Mouse (Mus musculus): ENCODE results near the gene Vasn. TPM values are rescaled to one million over a fixed set of nuclear protein-coding genes. Genes with fewer than 3 reads are reported as not detected.

The Vasn gene
- total RNA-seq, 2 experiments from 2014 or later, result not detected

DNA sequence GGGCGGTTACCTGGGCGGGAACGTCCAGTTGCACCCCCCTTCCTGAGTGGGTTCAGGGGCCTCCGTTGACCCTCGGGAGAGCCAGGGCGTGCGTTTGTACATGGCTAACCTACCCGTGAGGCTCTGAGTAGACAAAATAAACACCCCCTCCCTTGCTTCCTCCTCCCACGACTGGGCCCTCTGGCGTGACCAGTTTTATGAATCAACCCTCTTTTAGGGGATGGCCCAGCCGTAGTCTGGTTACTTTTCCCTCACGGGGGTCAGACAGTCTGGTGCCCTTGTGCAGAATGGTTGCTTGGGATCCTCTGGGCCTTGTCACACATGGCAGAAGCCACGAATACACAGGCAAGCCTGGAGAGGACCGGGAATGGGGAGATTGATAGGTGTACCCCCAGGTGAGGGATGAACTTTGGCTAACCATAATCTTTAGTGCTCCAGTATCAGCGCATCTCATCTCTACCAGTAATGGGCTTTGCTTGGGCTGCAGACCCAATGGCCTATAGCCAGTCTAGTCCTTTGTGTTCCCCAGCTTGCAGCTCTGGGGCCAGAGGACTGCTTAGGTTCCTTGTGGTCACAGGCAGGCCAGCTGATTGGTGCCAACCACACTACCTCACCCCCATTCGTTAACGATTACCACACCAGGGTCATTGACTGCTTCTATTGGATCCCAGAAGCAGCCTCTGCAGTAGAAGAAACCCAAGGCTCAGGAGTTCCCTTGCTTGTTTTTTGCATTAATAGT lies 695 bp downstream of the Vasn start:
- ATAC-seq (replicated peaks; ENCODE audit: low FRiP score, poor library complexity, severe bottlenecking), result no peak

DNA sequence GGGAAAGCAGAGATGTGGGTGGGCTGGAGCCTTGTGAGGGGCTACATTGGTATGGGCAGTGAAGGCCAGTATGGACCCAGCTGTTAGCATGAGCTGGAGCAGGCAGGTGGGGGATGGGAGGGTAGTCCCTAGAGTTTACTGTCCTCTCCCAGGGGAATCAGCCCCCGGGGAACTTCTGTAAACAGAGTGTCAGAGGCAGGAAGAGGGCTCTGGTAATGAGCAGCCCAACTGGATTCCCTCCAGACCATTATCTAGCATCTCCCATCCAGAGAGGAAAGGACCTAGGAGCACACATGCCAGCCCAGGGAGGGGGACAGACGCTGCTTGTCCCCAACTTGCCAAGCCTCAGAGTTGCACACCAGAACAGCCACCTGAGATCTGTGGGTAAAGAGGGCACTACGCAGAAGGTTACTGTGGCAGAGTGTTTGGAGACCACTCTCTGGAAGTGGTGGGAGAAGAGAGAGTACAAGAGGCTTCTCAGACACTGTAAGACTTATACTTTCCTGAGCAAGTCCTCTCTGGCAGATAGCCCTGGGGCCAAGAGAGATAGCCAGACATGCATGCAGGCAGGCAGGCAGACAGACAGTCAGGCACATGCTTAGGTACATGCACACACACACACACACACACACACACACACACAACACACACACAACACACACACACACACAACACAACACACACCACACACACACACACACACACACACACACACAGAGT lies 1.5 kb downstream of the Vasn start:
- ATAC-seq (replicated peaks; ENCODE audit: low FRiP score, poor library complexity, severe bottlenecking), result no peak

DNA sequence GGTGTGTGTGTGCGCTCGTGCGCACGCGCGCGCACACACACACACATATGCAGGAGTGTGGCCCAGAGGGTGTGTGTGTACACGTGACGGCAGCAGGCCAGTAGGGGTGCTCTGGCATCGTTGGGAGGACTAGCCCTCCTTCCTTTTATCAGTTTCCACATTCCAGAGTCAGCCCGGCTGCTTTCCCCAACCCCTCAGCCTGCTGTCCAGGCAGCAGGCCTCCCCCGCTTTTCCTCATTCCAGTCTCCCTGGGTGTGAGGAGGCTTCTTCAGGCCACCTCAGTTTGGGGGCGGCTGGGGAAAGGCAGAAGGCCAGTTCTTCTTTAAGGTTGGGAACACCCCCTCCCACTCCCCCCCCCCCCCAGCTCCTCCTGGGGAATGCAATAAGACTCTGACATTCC lies 2.4 kb downstream of the Vasn start:
- no peak for ATAC-seq (replicated peaks; ENCODE audit: low FRiP score, poor library complexity, severe bottlenecking)

DNA sequence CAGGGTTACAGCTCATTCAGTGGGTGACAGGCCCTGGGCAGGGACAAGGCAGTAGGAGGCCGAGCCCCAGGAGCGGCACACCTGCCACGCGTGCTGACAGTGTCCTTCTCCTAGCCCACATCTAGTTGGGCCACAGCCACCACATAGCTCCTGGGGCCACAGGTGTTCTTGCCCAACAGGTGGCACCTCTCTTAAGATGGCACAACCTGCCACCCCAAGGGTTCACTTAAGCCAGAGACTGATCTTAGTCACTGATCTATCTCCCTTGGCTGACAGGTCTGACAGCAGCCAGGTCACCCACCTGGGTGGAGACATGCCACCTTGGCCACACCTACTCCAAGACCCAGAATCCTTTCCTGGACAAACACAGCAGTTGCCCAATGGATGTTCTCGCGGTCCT lies 3.2 kb downstream of the Vasn start:
- ATAC-seq (replicated peaks; ENCODE audit: low FRiP score, poor library complexity, severe bottlenecking), result no peak

DNA sequence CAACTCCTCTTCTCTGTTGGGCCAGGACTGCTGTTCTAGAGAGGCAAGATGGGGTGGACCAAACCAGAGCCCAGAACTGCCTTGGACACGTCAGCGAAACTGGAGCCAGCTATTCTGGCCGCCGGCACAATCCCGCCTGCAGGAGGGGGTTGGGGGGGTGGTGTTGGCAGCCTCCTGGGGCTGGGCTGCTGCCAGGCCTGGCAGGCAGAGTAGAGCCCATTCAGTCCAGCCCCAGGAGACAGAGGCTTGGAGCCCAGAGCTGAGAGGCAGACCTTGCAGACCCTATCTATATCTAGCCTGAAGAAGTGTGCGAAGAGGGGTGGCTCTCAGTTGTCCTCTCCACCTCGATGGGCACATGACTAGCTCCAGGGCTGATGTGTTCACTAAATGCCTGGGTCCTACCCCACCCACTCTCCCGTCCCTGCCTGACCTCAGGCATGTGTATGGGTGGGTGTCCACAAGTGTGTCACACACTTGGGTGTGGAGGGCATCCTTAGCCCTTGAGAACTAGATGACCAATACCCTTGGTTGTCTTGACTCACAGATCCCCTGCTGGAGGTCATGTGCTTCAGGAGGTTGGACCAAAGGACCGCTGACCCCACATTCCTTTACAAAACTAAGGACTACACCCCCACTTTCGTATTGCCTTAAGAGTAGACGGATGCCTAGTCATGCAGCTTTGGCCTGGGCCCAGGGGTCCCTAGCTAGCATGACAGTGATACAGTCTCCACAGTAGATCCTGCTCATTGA lies 4.1 kb downstream of the Vasn start:
- ATAC-seq (replicated peaks; ENCODE audit: low FRiP score, poor library complexity, severe bottlenecking), result no peak

DNA sequence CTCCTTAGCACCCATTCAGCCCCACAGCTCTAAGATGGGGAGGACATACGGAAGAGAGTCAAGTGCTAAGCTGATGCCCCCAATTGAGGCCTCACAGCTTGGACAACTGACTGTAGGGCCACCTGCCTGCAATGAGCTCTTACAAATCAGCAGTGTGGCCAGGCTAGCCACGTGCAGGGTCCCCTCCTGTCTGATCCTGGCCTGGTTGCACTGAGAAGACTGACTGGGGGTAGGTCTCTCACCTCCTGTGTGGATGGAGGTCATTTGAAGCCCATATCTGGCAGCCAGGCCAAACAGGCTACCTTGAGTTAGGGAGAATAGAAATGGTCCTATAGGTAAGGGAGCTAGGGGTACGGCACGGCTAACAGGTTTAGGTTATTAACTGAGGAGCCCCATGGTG lies 6.1 kb downstream of the Vasn start:
- ATAC-seq (replicated peaks; ENCODE audit: low FRiP score, poor library complexity, severe bottlenecking), result no peak

DNA sequence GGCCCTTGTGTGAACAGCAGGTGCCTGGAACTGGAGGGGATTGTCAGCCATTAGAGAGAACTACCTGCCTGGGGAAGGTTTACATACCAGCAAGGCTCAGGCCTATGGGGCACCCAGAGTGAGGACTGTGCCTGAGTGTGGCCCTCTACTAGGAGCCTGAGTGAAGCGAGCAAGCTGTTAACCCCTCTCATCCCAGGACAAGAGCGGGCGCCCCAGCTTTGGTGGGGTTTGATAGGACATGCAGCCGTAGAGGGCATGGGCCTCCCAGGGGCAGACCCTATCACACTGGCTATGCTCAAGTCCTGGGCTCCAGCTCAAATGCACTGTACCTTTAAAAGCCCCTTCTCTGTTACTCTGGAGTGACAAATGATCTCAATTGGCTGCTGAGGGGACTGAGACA lies 7.1 kb downstream of the Vasn start:
- no peak for ATAC-seq (replicated peaks; ENCODE audit: low FRiP score, poor library complexity, severe bottlenecking)

DNA sequence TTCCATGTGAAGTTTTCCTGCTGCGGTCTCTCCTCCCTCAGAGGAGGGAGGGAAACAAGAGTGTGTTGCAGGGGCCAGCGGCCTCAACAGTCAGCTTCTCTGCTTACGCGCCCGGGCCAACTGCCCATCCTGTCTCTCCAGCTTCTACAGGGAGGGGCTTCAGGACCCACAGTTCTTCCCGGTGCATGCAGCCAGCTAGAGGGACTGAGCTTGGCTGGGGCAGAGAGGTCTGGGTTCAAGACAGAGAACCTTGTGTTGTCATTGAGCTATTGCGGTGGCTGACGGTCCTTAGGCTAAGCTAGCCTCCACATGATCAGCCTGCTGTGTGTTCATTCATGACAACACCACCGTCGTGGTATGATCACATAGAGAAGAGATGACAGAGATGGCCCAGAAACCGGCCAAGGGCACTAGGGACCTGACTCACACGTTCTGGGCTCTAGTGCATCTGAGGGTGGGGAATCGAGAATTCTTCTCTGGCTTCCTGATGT lies 8.0 kb downstream of the Vasn start:
- ATAC-seq (replicated peaks; ENCODE audit: low FRiP score, poor library complexity, severe bottlenecking), result no peak

DNA sequence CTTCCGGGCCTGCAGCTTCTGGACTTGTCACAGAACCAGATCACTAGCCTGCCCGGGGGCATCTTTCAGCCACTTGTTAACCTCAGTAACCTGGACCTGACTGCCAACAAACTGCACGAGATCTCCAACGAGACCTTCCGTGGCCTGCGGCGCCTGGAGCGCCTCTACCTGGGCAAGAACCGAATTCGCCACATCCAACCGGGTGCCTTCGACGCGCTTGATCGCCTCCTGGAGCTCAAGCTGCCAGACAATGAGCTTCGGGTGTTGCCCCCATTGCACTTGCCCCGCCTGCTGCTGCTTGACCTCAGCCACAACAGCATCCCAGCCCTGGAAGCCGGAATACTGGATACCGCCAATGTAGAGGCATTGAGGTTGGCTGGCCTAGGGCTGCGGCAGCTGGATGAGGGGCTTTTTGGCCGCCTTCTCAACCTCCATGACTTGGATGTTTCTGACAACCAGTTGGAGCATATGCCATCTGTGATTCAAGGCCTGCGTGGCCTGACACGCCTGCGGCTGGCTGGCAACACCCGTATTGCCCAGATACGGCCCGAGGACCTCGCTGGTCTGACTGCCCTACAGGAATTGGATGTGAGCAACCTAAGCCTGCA lies 8.8 kb downstream of the Vasn start:
- ATAC-seq (replicated peaks; ENCODE audit: low FRiP score, poor library complexity, severe bottlenecking), result no peak

DNA sequence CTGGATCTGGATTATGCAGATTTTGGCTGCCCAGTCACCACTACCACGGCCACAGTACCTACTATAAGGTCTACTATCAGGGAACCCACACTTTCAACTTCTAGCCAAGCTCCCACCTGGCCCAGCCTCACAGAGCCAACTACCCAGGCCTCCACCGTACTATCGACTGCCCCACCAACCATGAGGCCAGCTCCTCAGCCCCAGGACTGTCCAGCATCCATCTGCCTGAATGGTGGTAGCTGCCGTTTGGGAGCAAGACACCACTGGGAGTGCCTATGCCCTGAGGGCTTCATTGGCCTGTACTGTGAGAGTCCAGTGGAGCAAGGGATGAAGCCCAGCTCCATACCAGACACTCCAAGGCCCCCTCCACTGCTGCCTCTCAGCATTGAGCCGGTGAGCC lies 9.5 kb downstream of the Vasn start:
- 0 out of 2 replicates have a peak, but pooled peaks have one; percentile 28 for ATAC-seq (replicated peaks; ENCODE audit: low FRiP score, poor library complexity, severe bottlenecking)

DNA sequence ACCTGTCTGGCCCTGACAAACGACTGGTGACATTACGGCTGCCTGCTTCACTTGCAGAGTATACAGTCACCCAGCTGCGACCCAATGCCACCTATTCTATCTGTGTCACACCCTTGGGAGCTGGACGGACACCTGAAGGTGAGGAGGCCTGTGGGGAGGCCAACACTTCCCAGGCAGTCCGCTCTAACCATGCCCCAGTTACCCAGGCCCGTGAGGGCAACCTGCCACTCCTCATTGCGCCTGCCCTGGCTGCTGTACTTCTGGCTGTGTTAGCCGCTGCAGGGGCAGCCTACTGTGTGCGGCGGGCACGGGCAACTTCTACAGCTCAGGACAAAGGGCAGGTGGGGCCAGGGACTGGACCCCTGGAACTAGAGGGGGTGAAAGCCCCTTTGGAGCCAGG lies 10.0 kb downstream of the Vasn start:
- ATAC-seq (replicated peaks; ENCODE audit: low FRiP score, poor library complexity, severe bottlenecking), result no peak

DNA sequence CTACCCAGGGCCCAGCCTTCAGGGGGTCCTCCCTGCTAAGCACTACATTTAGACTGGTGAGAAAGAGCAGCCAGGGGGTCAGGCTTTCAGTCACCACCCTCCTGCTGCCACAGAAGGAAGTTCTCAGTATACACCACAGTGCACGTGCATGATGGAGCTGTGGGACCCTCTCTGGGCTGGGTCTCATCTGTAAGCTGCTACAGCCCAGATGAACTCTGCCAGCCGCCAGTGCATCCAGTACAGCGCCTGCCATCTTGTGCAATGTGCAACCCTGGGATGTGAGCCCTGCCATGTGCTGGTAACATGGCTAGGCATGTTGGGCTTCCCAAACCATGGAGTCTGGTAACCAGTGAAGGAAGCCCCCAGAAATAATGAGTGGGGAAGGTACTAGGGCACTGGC lies 10.4 kb downstream of the Vasn start:
- no peak for ATAC-seq (replicated peaks; ENCODE audit: low FRiP score, poor library complexity, severe bottlenecking)

DNA sequence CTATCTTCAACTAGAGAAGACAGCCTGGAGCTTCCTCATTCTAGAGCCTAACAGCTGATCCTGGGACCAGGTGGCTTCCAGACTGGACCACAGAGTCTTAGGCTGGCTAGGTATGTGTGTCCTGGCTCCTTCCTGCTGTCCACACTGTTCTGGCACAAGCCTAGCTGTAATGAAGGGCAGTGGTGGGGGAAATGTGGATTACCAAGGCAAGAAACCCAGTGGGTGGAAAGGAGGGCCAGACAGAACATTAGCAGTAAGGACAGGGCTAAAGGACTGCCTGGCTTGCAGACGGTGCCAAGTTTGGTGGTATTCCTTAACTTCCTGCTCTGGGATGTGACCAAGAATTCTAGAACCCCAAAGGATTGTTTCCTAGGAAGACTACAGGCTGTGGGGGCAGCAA lies 11.3 kb downstream of the Vasn start:
- ATAC-seq (replicated peaks; ENCODE audit: low FRiP score, poor library complexity, severe bottlenecking), result no peak

DNA sequence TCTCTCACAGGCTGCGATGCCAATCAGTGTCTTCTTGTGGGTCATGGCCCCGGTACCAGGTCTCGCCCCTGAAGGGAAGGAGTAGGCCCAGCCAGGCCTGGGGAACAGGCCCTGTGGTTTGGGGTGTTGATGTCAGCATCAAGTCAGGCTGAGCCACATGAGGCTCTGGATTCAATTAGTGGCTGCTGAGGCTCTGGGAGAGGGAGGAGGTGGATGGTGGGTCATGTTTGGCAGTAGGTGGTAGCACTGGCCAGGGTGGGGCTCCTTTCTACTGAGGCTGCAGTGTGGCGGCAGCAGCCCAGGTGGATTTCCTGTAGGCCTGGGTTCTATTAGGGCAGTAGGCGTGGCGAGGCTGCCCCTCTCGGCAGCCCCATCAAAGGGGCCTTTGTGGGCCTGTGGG lies 11.9 kb downstream of the Vasn start:
- ATAC-seq (replicated peaks; ENCODE audit: low FRiP score, poor library complexity, severe bottlenecking), result no peak

DNA sequence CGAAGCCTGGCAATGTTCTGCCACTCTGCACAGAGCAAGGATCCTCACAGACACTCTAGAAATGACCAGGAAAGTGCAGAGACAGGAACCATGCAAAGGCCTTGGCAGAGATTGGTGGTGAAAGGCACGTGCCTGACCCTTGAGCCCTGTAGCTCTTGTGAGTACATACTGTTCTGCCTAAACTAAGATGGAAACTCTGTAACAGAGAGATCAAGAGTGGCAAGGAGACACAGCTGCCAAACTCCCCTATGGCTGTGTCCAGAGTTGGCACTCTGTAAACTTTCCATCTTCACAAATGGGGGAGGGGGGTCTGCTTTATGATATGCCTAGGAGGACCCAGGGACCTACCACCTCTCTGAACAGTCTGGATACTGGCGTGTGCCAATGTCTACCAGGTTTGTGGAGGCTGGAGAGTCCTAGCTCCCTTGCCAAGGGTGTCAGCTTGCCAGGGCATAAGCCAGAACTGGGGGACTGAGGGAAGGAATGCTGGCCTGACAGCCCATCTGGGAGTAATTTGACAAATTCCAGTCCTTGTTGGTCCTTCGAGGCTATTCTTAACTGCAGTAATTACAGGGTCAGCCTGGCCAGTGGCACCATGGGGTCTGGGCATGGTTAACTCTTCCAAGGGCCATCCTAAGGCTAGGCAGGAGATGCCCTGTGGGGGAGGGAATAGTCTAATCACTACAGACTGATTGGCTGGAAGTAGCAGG lies 13.1 kb downstream of the Vasn start:
- ATAC-seq (replicated peaks; ENCODE audit: low FRiP score, poor library complexity, severe bottlenecking), result no peak

DNA sequence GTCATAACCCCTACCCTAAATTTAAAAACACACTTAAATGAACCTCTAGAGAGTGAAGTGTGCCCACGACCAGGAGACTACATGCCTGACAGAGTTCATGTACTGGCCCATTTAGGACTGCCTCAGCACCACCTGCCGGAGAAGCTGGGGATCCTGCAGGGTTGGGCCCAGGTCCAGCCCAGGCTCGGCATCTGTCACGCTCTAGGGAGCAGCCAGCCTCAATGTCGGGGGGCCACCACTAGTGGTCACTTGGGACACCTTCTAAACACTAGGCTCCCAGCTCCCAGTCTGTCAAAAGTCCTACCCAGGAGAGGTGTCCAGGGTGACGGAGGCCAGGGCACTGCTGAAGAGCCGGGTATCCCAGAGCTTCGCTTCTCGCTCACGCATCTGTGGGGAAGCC lies 15.0 kb downstream of the Vasn start:
- ATAC-seq (replicated peaks; ENCODE audit: low FRiP score, poor library complexity, severe bottlenecking), result no peak

DNA sequence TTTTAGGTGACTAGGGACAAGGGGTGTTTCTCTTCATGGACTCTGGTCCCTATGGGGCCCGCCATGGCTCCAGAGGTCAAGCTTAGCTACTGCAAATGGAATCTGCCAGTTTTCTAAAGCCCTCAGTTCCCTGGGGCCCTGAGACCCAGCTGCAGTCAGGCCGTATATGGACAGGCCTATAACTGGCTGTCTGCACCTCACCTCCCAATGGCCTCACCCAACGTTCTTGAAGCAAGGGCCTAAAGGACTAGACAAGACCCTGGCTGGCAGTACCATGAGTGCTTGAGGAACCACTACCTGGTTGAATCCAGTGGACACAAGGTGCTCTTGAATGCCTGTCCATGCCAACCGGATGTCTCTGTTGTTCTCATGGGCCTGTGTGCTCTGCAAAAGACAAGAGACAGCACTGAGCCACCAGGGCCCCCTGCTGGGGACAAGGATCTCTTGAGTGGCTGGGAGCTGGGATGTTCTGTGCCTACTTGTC lies 15.6 kb downstream of the Vasn start:
- no peak for ATAC-seq (replicated peaks; ENCODE audit: low FRiP score, poor library complexity, severe bottlenecking)

DNA sequence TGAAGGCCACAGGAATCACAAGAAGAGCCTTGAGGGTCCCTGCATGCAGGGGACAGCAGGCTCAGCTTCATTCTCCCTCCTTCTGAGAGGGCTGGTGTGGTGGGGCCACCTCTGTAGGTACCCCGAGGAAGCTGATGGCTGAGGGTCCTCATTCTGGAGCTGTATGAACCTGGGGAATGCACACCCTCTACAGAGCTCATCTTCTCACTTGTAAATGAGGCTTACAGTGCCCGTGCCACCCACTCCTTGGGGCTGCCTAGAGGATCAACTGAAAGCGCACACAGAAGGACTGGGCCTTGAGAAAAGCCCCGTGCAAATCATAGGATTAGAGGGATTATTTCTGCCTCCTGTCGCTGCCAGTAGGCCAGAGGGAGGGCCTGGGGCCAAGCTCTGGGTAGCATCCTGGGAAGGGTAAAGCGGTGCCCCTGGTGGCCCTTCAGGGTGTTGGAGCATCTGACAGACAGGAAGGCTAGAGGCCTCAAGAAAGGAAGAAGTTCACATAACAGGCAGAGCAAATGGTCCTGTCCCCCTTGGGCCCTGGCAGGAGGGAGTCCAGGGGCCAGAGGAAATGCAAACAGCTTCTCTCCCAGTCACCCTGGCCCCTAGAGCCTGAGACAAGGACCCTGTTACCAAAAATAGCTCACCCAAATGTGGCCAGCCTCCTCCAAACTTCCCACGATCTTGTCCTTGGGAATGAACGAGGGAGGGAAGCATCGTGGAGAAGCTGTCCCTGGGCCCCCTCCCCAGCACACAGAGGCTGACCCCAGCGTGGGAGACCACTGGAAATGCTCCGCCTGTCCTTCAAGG lies 16.2 kb downstream of the Vasn start:
- no peak for ATAC-seq (replicated peaks; ENCODE audit: low FRiP score, poor library complexity, severe bottlenecking)

DNA sequence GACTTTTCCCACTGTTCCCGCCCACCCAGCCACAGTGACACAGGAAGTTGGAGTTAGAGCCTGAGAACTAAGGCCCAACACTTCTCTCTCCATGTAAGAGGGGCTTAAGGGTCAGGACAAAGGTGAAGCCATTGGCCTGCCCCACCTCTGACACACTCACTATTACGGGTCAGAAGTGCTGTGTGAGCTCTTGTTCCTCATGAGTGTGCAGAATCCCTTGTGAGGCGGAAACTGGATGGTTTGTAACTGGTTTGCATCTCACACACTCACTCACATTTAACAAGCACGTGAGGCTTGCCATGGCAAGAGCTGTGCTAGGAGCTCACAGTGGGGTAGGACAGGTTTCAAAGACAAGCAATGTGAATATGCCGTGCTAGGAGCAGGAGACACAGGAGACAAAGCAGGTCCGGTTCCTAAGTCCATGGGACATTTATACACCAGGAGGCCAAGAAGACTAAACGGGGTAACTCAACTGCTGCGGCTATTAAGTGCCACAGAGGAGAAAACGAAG lies 16.9 kb downstream of the Vasn start:
- no peak for ATAC-seq (replicated peaks; ENCODE audit: low FRiP score, poor library complexity, severe bottlenecking)
